Mouse (Mus musculus) midbrain, postnatal 0 days (tissue): Measurements from ENCODE around the gene Bfsp2. TPM values are rescaled to one million over a fixed set of nuclear protein-coding genes. Genes with fewer than 3 reads are reported as not detected.
A peak's percentile ranks its signal among the peaks of the same experiment; 100 is the strongest.
"Not testable (repeated sequence)": the region's sequence is repeated elsewhere in the genome, so short reads cannot be mapped to it uniquely, and the experiment has no call there.

ENCODE experiments used
- ATAC-seq: fragments of 200-750 bp; cut with Nextera tagmentation; 2 replicates; pipeline ENCODE4 v1.8.0; 2017; ENCODE audit warnings: moderate number of reproducible peaks, mild to moderate bottlenecking, moderate TSS enrichment, moderate library complexity; ENCODE audit not compliant: low FRiP score
- DNase-seq: peaks from one replicate; pipeline ENCODE4 v3.0.0-alpha.2; 2015; ENCODE audit warnings: low spot score
- H3K27ac ChIP-seq: fragments of 300-500 bp; sonication (generic); 2 replicates; pipeline ENCODE4 v1.5.1; 2014; ENCODE audit warnings: low read depth, mild to moderate bottlenecking, low read length, mixed read lengths
- H3K27me3 ChIP-seq: fragments of 300-500 bp; sonication (generic); 2 replicates; pipeline ENCODE4 v1.6.1; 2014; ENCODE audit warnings: low read length, control low read depth, mixed read lengths; ENCODE audit not compliant: insufficient read depth
- H3K36me3 ChIP-seq: fragments of 300-500 bp; sonication (generic); 2 replicates; pipeline ENCODE4 v1.6.1; 2014; ENCODE audit warnings: low read length, control low read depth, mixed read lengths; ENCODE audit not compliant: insufficient read depth
- H3K4me1 ChIP-seq: fragments of 300-500 bp; sonication (generic); 2 replicates; pipeline ENCODE4 v1.6.1; 2014; ENCODE audit warnings: mild to moderate bottlenecking, control low read depth, antibody characterized with exemption, low read length, mixed read lengths; ENCODE audit not compliant: insufficient read depth
- H3K4me2 ChIP-seq: fragments of 300-500 bp; sonication (generic); 2 replicates; pipeline ENCODE4 v1.6.1; 2014; ENCODE audit warnings: low read depth, mild to moderate bottlenecking, low read length, mixed read lengths; ENCODE audit not compliant: poor library complexity, severe bottlenecking
- H3K4me3 ChIP-seq: fragments of 300-500 bp; sonication (generic); 2 replicates; pipeline ENCODE4 v1.5.1; 2014; ENCODE audit warnings: low read depth, mild to moderate bottlenecking, low read length, moderate library complexity
- H3K9ac ChIP-seq: fragments of 300-500 bp; sonication (generic); replicated peaks from 2 replicates; pipeline ENCODE4 v1.6.1; 2014; ENCODE audit warnings: mild to moderate bottlenecking, low read length, moderate library complexity, mixed read lengths; ENCODE audit not compliant: poor library complexity, severe bottlenecking
- H3K9me3 ChIP-seq: fragments of 300-500 bp; sonication (generic); 2 replicates; pipeline ENCODE4 v1.6.1; 2016; ENCODE audit warnings: low read length, control low read depth
- CTCF ChIP-seq: IDR thresholded peaks from 2 replicates; pipeline ENCODE4 v1.5.1; 2016; ENCODE audit warnings: antibody characterized with exemption, mild to moderate bottlenecking
- WGBS: fragments of 180-500 bp; shearing (Covaris S2); extraction: QIAGEN DNeasy Blood & Tissue Kit; methylation state at CpG from one replicate; pipeline ENCODE4 v1.1.7; 2014; 5-methylcytosine and 5-hydroxymethylcytosine counted together
- polyA plus RNA-seq: library from polyadenylated mRNA; unstranded; fragments of >200 nt; fragmentation: Nextera tagmentation; extraction: Ambion mirVana; gene quantifications from 2 replicates; pipeline ENCODE4 v1.2.1, GENCODE M21; 2015
- total RNA-seq: library from RNA; depleted of rRNA; stranded (reverse); fragments of >200 nt; gene quantifications from 2 replicates; pipeline ENCODE4 v1.2.3, GENCODE M21; 2014

Bfsp2 gene
- total and polyA plus RNA-seq, 2 experiments from 2014 or later = 1.2 to 3.0 TPM

DNA sequence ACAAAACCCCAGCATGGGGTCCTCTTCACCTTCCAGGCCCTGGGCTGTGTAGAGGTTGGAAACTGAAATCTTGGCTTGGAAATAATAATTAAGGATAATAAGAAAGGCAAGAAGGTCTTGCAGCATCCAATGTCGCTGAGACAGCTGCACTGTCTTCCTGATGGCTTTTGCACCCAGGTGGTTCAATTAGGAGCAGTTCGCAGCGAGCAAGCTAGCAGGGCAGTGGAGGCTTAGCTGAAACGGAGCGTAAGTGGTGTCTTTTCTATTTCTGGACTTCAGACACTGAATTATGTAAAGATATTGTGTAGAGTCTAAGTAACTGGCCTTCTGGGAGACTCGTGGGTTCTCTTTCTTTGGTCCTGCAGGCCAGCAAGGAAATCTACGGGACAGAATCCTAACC lies 56.8 kb downstream of the Bfsp2 start:
- TF ChIP-seq CTCF = no peak
- 58% methylated on average over 7 of the region's 7 CpGs for WGBS
- Histone ChIP-seq H3K27me3 (no peaks in the 10 kb centered on the region), H3K4me2 (peak overlapping the region; percentile 0; the same call in 1 of the 2 replicates), H3K4me3 (no peak overlapping the region), H3K4me1 (peaks cover 2% of the 10 kb centered on the region; the same call in 1 of the 2 replicates), H3K27ac (no peak overlapping the region), H3K36me3 (no peaks in the 10 kb centered on the region), H3K9ac (no peak overlapping the region), H3K9me3 (no peaks in the 10 kb centered on the region)
- ATAC-seq = no peak
- no peak for DNase-seq

DNA sequence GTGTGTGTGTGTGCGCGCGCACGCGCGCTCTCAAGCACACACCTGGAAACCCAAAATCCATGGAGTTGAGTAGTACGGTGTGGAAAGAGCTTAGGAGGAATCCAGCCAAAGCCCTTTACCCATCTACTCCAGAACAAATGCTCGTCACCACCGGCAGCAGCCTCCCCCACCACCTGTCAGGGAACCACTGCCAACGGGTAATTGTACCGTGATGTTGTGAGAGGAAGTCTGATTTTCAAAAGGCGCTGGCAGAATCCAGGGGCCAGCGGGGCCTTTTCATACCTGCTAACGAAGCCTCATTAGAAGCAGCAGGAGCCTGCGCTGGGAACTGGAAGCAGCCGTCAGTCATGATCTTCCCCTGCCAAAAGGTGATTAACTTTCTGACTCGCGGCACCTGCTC lies 57.4 kb downstream of the Bfsp2 start:
- ATAC-seq = peak; percentile 10; the same call in 1 of the 2 replicates
- H3K27ac ChIP-seq = 0 out of 2 replicates have a peak overlapping the region, but pooled peaks have one; percentile 18
- no peak overlapping the region for H3K4me2 ChIP-seq
- H3K9me3 ChIP-seq = no peaks in the 10 kb centered on the region
- no peaks in the 10 kb centered on the region for H3K36me3 ChIP-seq
- H3K4me3 ChIP-seq = no peak overlapping the region
- H3K9ac ChIP-seq = no peak overlapping the region
- TF ChIP-seq CTCF = no peak
- peaks cover 2% of the 10 kb centered on the region; the same call in 1 of the 2 replicates for H3K4me1 ChIP-seq
- 42% methylated on average over 18 of the region's 18 CpGs for WGBS
- no peaks in the 10 kb centered on the region for H3K27me3 ChIP-seq
- peak; percentile 77 for DNase-seq

DNA sequence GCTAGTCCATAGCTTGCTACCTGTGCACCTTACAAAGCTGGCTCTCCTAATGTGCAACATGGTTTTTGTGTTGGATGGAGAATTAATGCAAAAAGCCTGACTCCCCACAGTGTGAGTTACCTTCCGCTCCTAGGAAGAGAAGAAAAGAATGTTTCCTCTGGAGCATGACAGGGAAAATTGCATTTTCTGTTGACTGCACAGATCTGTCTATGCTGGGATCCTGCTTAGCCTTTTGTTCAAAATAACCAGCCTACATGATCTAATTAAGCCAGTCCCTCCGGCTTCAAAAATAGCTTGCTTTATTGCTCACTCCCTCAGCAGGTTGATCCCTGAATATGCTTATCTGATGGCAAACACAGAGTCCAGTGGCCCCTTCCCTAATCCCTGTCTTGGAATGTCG lies 59.4 kb downstream of the Bfsp2 start:
- Histone ChIP-seq H3K36me3 (no peaks in the 10 kb centered on the region), H3K9me3 (no peaks in the 10 kb centered on the region), H3K4me3 (no peak overlapping the region), H3K4me2 (no peak overlapping the region), H3K9ac (no peak overlapping the region), H3K27ac (no peak overlapping the region), H3K4me1 (peaks cover 2% of the 10 kb centered on the region; the same call in 1 of the 2 replicates), H3K27me3 (no peaks in the 10 kb centered on the region)
- no peak for TF ChIP-seq CTCF
- DNase-seq = peak; percentile 39
- 8% methylated on average over 3 of the region's 3 CpGs for WGBS
- no peak for ATAC-seq

DNA sequence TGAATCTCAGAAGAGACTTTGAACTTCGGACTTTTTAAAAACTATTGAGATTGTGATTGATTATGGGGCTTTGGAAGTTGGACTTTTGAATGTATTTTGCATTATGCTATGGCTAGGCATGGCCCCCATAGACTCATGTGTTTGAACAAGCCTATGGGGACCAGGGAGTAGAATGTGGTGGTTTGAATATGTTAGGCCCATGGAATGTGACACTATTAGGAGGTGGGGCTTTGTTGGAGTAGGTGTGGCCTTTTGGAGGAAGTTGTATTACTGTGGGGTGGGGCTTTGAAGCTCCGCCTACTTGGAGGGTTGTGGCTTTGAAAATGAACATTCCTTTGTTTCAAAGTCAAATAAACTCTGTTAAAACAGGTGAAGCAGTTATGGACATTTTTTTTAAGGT lies 61.4 kb downstream of the Bfsp2 start:
- WGBS = 91% methylated on average over 2 of the region's 2 CpGs
- ATAC-seq (no peak), DNase-seq (no peak)
- Histone ChIP-seq H3K4me2 (no peak overlapping the region), H3K4me3 (no peak overlapping the region), H3K27ac (no peak overlapping the region), H3K9ac (no peak overlapping the region), H3K9me3 (no peaks in the 10 kb centered on the region), H3K27me3 (no peaks in the 10 kb centered on the region), H3K4me1 (peaks cover 2% of the 10 kb centered on the region; the same call in 1 of the 2 replicates), H3K36me3 (no peaks in the 10 kb centered on the region)
- no peak for TF ChIP-seq CTCF

DNA sequence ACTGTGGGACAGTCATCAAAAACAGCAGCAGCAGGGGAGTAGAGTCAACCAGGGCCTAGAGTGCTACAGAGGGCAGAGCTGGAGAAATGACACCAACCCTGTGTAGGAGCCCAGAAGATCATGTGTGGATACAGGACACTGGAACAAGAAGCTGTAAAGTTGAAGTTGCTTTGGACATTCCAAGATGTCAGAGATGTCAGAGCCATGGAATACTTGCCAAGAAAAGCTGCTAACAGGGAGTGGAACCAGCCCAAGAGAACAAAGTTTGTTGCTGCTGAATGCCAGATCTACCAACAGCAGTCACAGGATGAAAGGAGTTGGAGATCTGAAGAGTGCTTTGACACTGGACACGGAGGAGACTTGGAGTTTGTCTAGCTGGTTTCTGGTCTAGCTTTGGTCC lies 62.0 kb downstream of the Bfsp2 start:
- ATAC-seq, H3K36me3 ChIP-seq, H3K4me3 ChIP-seq, H3K4me1 ChIP-seq, DNase-seq, H3K27ac ChIP-seq, H3K27me3 ChIP-seq, H3K9me3 ChIP-seq, H3K4me2 ChIP-seq, H3K9ac ChIP-seq: not testable (repeated sequence)
- 81% methylated on average over 1 of the region's 1 CpGs for WGBS

DNA sequence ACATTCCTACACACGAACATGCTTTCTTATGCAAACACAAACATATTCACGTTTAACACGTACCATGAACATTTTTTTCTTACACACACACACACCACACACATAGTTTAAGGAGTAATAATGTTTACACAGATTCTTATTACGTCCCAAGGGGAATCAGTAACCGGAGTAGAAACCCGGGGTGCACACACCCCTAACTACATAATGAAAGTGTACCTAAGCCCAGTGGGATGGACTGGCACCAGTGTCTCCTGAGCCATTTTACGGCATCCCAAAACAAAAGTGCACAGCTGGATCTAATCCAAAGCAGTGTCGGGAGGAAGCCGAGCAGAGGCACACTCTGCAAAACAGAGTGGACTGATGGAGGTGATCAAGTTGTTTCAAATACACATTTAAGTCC lies 66.8 kb downstream of the Bfsp2 start:
- Histone ChIP-seq H3K9me3 (no peaks in the 10 kb centered on the region), H3K4me2 (no peak overlapping the region), H3K9ac (no peak overlapping the region), H3K4me1 (peaks cover 2% of the 10 kb centered on the region; the same call in 1 of the 2 replicates), H3K36me3 (no peaks in the 10 kb centered on the region), H3K27ac (no peak overlapping the region), H3K4me3 (no peak overlapping the region), H3K27me3 (no peaks in the 10 kb centered on the region)
- DNase-seq = no peak
- no peak for ATAC-seq
- 45% methylated on average over 9 of the region's 9 CpGs for WGBS
- TF ChIP-seq CTCF = no peak
